Mouse (Mus musculus) hematopoietic multipotent progenitor cell, adult 10-12 weeks (in vitro differentiated cells): ENCODE results near the gene Gm21317. TPM values are rescaled to one million over a fixed set of nuclear protein-coding genes. Genes with fewer than 3 reads are reported as not detected.

Experiments
- polyA plus RNA-seq: library from polyadenylated mRNA; stranded (reverse); fragments of >175 nt; gene quantifications from 2 replicates; pipeline ENCODE4 v1.2.3, GENCODE M21; 2012; ENCODE audit warnings: low replicate concordance

Gm21317 gene
- polyA plus RNA-seq: not detected in 2 replicates

GRCm38 (mm10) chrY:82224927-82225326 is at the start of gene Gm21317:
Gene Gm21317, plus strand, starts transcription at chrY:82225227.

